Mouse (Mus musculus) thymus, adult 2 months (tissue): ENCODE data around the gene Spata13.

Experiments used
- CTCF ChIP-seq: fragments of 200-500 bp; IDR thresholded peaks from 2 replicates; pipeline ENCODE4 v1.5.1; 2012; ENCODE audit warnings: mild to moderate bottlenecking, control low read depth, low read length, moderate library complexity, borderline replicate concordance; ENCODE audit not compliant: control insufficient read depth, poor library complexity, insufficient read depth; ENCODE audit errors: extremely low read depth
- POLR2A ChIP-seq: fragments of 200-500 bp; IDR thresholded peaks from 2 replicates; pipeline ENCODE4 v1.6.1; 2012; ENCODE audit warnings: mild to moderate bottlenecking, low read length, control low read depth, moderate library complexity; ENCODE audit not compliant: control insufficient read depth, poor library complexity, insufficient read depth; ENCODE audit errors: extremely low read depth

- TF ChIP-seq CTCF = no peak
- TF ChIP-seq POLR2A = no peak
These were observed 9.5 kb downstream of the Spata13 start for GRCm38 (mm10) chr14:60643098-60643870.
